Mouse (Mus musculus) MEL (cell line): ENCODE results near the gene Tex22. TPM values are rescaled to one million over a fixed set of nuclear protein-coding genes. Genes with fewer than 3 reads are reported as not detected.
A peak's percentile ranks its signal among the peaks of the same experiment; 100 is the strongest.

Experiments used
- DNase-seq: peaks from one replicate; pipeline ENCODE4 v3.0.0; 2011; ENCODE audit warnings: low read depth, low spot score
- H3K27ac ChIP-seq: 2 replicates; pipeline ENCODE4 v1.5.1; 2012; ENCODE audit warnings: low read depth, mild to moderate bottlenecking, control low read depth, low read length, moderate library complexity; ENCODE audit not compliant: control insufficient read depth
- H3K27me3 ChIP-seq, 2 experiments: fragments of 150-350 bp in 1 of 2; sonication (generic) in 1 of 2; 2 replicates each; pipeline ENCODE4 v1.6.1; 2012; ENCODE audit warnings: low read length in 2 of 2, mild to moderate bottlenecking in 2 of 2, improper control_type of control experiment in 1 of 2, moderate library complexity in 1 of 2; ENCODE audit not compliant: insufficient read depth in 2 of 2, control insufficient read depth in 1 of 2
- H3K36me3 ChIP-seq, 2 experiments: 2 replicates each; pipeline ENCODE4 v1.6.1; 2012 to 2014; ENCODE audit warnings: low read length in 2 of 2, improper control_type of control experiment in 1 of 2, inconsistent platforms in 1 of 2, mild to moderate bottlenecking in 1 of 2; ENCODE audit not compliant: insufficient read depth in 2 of 2, control insufficient read depth in 1 of 2
- H3K4me1 ChIP-seq, 2 experiments: fragments of 150-350 bp in 1 of 2; sonication (generic) in 1 of 2; 2 replicates each; pipeline ENCODE4 v1.6.1; 2012; ENCODE audit warnings: low read length in 2 of 2, improper control_type of control experiment in 1 of 2, mild to moderate bottlenecking in 1 of 2; ENCODE audit not compliant: insufficient read depth in 2 of 2, control insufficient read depth in 1 of 2
- H3K4me3 ChIP-seq, 2 experiments: fragments of 150-350 bp in 1 of 2; sonication (generic) in 1 of 2; 2 replicates each; pipeline ENCODE4 v1.5.1; 2012; ENCODE audit warnings: low read depth in 2 of 2, low read length in 2 of 2, mild to moderate bottlenecking in 2 of 2, moderate library complexity in 2 of 2, control low read depth in 1 of 2, improper control_type of control experiment in 1 of 2; ENCODE audit not compliant: control insufficient read depth in 1 of 2, insufficient read depth in 1 of 2
- H3K79me2 ChIP-seq: 2 replicates; pipeline ENCODE4 v1.6.1; 2012; ENCODE audit warnings: mild to moderate bottlenecking, low read length, moderate library complexity; ENCODE audit not compliant: control insufficient read depth, poor library complexity, insufficient read depth
- H3K9ac ChIP-seq: 2 replicates; pipeline ENCODE4 v1.6.1; 2012; ENCODE audit warnings: low read depth, mild to moderate bottlenecking, control low read depth, low read length, moderate library complexity; ENCODE audit not compliant: control insufficient read depth, poor library complexity, severe bottlenecking
- H3K9me3 ChIP-seq: fragments of 150-350 bp; sonication (generic); replicated peaks from 2 replicates; pipeline ENCODE4 v1.6.1; 2012; ENCODE audit warnings: mild to moderate bottlenecking, low read length, improper control_type of control experiment, moderate library complexity; ENCODE audit not compliant: insufficient read depth
- CHD1 ChIP-seq: IDR thresholded peaks from 2 replicates; pipeline ENCODE4 v1.6.1; 2012; ENCODE audit warnings: low read depth, mild to moderate bottlenecking, inconsistent platforms, low read length, improper control_type of control experiment
- CHD2 ChIP-seq: IDR thresholded peaks from 2 replicates; pipeline ENCODE4 v1.6.1; 2011; ENCODE audit warnings: low read length, improper control_type of control experiment
- CTCF ChIP-seq, 3 experiments: IDR thresholded peaks in 2 of 3; conservative IDR thresholded peaks in 1 of 3; 2 replicates each; pipeline ENCODE4 v1.5.1; 2011 to 2012; ENCODE audit warnings: low read length in 3 of 3, low read depth in 2 of 3, mild to moderate bottlenecking in 2 of 3, improper control_type of control experiment in 1 of 3, inconsistent platforms in 1 of 3, mixed read lengths in 1 of 3, moderate library complexity in 1 of 3; ENCODE audit not compliant: control insufficient read depth in 1 of 3, insufficient read depth in 1 of 3, poor library complexity in 1 of 3, severe bottlenecking in 1 of 3
- E2F4 ChIP-seq: IDR thresholded peaks from 2 replicates; pipeline ENCODE4 v1.6.1; 2011; ENCODE audit warnings: low read depth, low read length, improper control_type of control experiment, borderline replicate concordance
- ELF1 ChIP-seq: IDR thresholded peaks from 2 replicates; pipeline ENCODE4 v1.6.1; 2014; ENCODE audit warnings: low read depth, mild to moderate bottlenecking, inconsistent platforms, low read length, improper control_type of control experiment, moderate library complexity
- EP300 ChIP-seq, 2 experiments: IDR thresholded peaks; 2 replicates each; pipeline ENCODE4 v1.6.1; 2011; ENCODE audit warnings: improper control_type of control experiment in 2 of 2, low read length in 2 of 2, low read depth in 1 of 2, mild to moderate bottlenecking in 1 of 2
- ETS1 ChIP-seq: IDR thresholded peaks from 2 replicates; pipeline ENCODE4 v1.6.1; 2012; ENCODE audit warnings: low read depth, mild to moderate bottlenecking, inconsistent platforms, low read length, improper control_type of control experiment, moderate library complexity
- GABPA ChIP-seq: IDR thresholded peaks from 2 replicates; pipeline ENCODE4 v1.6.1; 2012; ENCODE audit warnings: low read depth, mild to moderate bottlenecking, inconsistent platforms, low read length, improper control_type of control experiment, moderate library complexity
- GATA1 ChIP-seq: IDR thresholded peaks from 2 replicates; pipeline ENCODE4 v1.6.1; 2011; ENCODE audit warnings: low read depth, low read length, improper control_type of control experiment
- HCFC1 ChIP-seq: IDR thresholded peaks from 2 replicates; pipeline ENCODE4 v1.6.1; 2012; ENCODE audit warnings: low read depth, mild to moderate bottlenecking, inconsistent platforms, low read length, improper control_type of control experiment, moderate library complexity
- JUND ChIP-seq: IDR thresholded peaks from 2 replicates; pipeline ENCODE4 v1.6.1; 2011; ENCODE audit warnings: low read depth, mild to moderate bottlenecking, improper control_type of control experiment, low read length
- KAT2A ChIP-seq: conservative IDR thresholded peaks from 2 replicates; pipeline ENCODE4 v1.6.1; 2012; ENCODE audit warnings: low read depth, low read length, improper control_type of control experiment, inconsistent platforms
- MAFK ChIP-seq: IDR thresholded peaks from 2 replicates; pipeline ENCODE4 v1.6.1; 2011; ENCODE audit warnings: low read depth, mild to moderate bottlenecking, low read length, improper control_type of control experiment, borderline replicate concordance
- MAZ ChIP-seq: IDR thresholded peaks from 2 replicates; pipeline ENCODE4 v1.6.1; 2012; ENCODE audit warnings: low read depth, mild to moderate bottlenecking, inconsistent platforms, low read length, improper control_type of control experiment
- MEF2A ChIP-seq: IDR thresholded peaks from 2 replicates; pipeline ENCODE4 v1.6.1; 2014; ENCODE audit warnings: low read depth, mild to moderate bottlenecking, inconsistent platforms, low read length, improper control_type of control experiment; ENCODE audit not compliant: poor library complexity, insufficient replicate concordance, severe bottlenecking; ENCODE audit errors: extremely low read depth
- MXI1 ChIP-seq: IDR thresholded peaks from 2 replicates; pipeline ENCODE4 v1.6.1; 2011; ENCODE audit warnings: mild to moderate bottlenecking, low read depth, low read length, improper control_type of control experiment
- MYC ChIP-seq: IDR thresholded peaks from 2 replicates; pipeline ENCODE4 v1.6.1; 2011; ENCODE audit warnings: low read depth, mild to moderate bottlenecking, low read length, improper control_type of control experiment, moderate library complexity
- NRF1 ChIP-seq: IDR thresholded peaks from 2 replicates; pipeline ENCODE4 v1.6.1; 2014; ENCODE audit warnings: low read depth, mild to moderate bottlenecking, inconsistent platforms, low read length, improper control_type of control experiment, moderate library complexity; ENCODE audit not compliant: poor library complexity, insufficient read depth, severe bottlenecking
- POLR2A ChIP-seq, 2 experiments: IDR thresholded peaks; 2 replicates each; pipeline ENCODE4 v1.6.1; 2011 to 2012; ENCODE audit warnings: low read length in 2 of 2, mild to moderate bottlenecking in 2 of 2, control low read depth in 1 of 2, improper control_type of control experiment in 1 of 2, low read depth in 1 of 2, moderate library complexity in 1 of 2; ENCODE audit not compliant: control insufficient read depth in 1 of 2, insufficient read depth in 1 of 2, poor library complexity in 1 of 2
- POLR2AphosphoS2 ChIP-seq: IDR thresholded peaks from 2 replicates; pipeline ENCODE4 v1.6.1; 2011; ENCODE audit warnings: low read length, improper control_type of control experiment
- RCOR1 ChIP-seq: IDR thresholded peaks from 2 replicates; pipeline ENCODE4 v1.6.1; 2012; ENCODE audit warnings: low read depth, mild to moderate bottlenecking, inconsistent platforms, low read length, improper control_type of control experiment
- SIN3A ChIP-seq: IDR thresholded peaks from 2 replicates; pipeline ENCODE4 v1.6.1; 2012; ENCODE audit warnings: low read length, improper control_type of control experiment, inconsistent platforms
- TAL1 ChIP-seq: IDR thresholded peaks from 2 replicates; pipeline ENCODE4 v1.6.1; 2012; ENCODE audit warnings: mild to moderate bottlenecking, inconsistent platforms, low read length, moderate library complexity, mixed read lengths
- TBP ChIP-seq: IDR thresholded peaks from 2 replicates; pipeline ENCODE4 v1.8.0; 2011; ENCODE audit warnings: low read depth, low read length, improper control_type of control experiment
- TCF12 ChIP-seq: IDR thresholded peaks from 2 replicates; pipeline ENCODE4 v1.6.1; 2014; ENCODE audit warnings: low read depth, mild to moderate bottlenecking, inconsistent platforms, low read length, improper control_type of control experiment, moderate library complexity
- UBTF ChIP-seq: IDR thresholded peaks from 2 replicates; pipeline ENCODE4 v1.6.1; 2012; ENCODE audit warnings: low read depth, mild to moderate bottlenecking, inconsistent platforms, low read length, improper control_type of control experiment, moderate library complexity, borderline replicate concordance; ENCODE audit not compliant: insufficient read depth
- USF1 ChIP-seq: IDR thresholded peaks from 2 replicates; pipeline ENCODE4 v1.6.1; 2014; ENCODE audit warnings: low read depth, mild to moderate bottlenecking, inconsistent platforms, low read length, improper control_type of control experiment, moderate library complexity
- ZKSCAN1 ChIP-seq: IDR thresholded peaks from 2 replicates; pipeline ENCODE4 v1.6.1; 2012; ENCODE audit warnings: low read depth, mild to moderate bottlenecking, inconsistent platforms, low read length, improper control_type of control experiment, moderate library complexity
- ZMIZ1 ChIP-seq: IDR thresholded peaks from 2 replicates; pipeline ENCODE4 v1.6.1; 2012; ENCODE audit warnings: low read depth, mild to moderate bottlenecking, inconsistent platforms, low read length, improper control_type of control experiment, moderate library complexity
- ZNF384 ChIP-seq: IDR thresholded peaks from 2 replicates; pipeline ENCODE4 v1.6.1; 2012; ENCODE audit warnings: low read depth, mild to moderate bottlenecking, inconsistent platforms, low read length, improper control_type of control experiment
- polyA plus RNA-seq, 2 experiments: library from polyadenylated mRNA; stranded (reverse) in 1 of 2; unstranded in 1 of 2; fragments of >175 nt in 1 of 2; fragments of >200 nt in 1 of 2; gene quantifications; 2 replicates each; pipeline versions ENCODE4 v1.2.1 to v1.2.4; 2012; ENCODE audit warnings: low replicate concordance in 2 of 2, low read depth in 1 of 2; ENCODE audit not compliant: insufficient read length in 2 of 2, insufficient read depth in 1 of 2, missing spikeins in 1 of 2
- total RNA-seq: library from RNA; depleted of rRNA; stranded (reverse); fragments of 300-350 nt; gene quantifications from 2 replicates; pipeline ENCODE4 v1.2.3, GENCODE M21; 2012

Gene Tex22
- total and polyA plus RNA-seq, 3 experiments, result 0.43 to 0.65 TPM; not detected in 1

DNA sequence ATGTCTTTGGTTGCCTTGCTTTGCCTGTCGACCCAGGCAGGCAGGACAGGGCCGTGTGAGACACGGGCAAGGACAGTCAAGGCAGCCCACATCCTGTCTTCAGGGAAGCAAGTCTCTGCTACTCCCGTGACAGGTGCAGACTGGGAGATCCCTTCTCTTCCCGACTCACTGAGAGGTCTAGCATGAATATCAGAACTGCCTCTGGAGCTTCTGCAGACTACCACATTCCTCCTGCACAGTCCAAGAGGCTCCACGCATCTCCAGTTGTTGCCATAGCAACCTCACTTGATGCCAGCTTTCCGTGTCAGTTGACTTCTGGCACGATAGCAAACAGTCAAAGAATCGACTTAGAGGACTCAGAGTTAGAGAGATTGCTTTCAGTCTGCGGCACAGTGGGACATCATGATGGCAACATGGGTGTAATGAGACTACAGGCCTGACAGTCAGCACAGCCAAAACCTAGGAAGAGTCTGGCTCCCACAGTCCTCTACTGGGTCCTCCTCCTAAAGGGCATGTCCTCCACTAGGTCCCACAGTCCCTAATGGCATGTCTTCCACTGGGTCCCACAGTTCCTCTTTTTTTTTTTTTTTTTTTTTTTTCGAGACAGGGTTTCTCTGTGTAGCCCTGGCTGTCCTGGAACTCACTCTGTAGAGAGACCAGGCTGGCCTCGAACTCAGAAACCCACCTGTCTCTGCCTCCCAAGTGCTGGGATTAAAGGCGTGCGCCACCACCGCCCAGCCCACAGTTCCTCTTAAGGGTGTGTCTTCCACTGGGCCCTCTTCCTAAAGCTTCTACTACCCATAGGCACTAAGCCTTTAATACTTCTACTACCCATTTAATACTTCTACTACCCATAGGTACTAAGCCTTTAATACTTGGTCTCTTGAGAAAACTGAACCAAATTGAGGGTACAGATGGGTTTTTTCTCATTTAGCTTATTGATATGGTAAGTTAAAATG is 32.5 kb upstream of the Tex22 start (continued):
- TF ChIP-seq CHD1 (0 out of 2 replicates have a peak, but pooled peaks have one; percentile 48), ZKSCAN1 (no peak), MYC (0 out of 2 replicates have a peak, but pooled peaks have one; percentile 28), HCFC1 (no peak), TCF12 (no peak), TAL1 (no peak), USF1 (no peak), CTCF (IDR thresholded peaks at IDR 0.05 in 2 of 3, conservative IDR thresholded peaks at IDR 0.05 in 1 of 3; ENCODE audit: control insufficient read depth in 1 of 3, insufficient read depth in 1 of 3, low read depth in 2 of 3, low read length in 3 of 3, poor library complexity in 1 of 3, severe bottlenecking in 1 of 3) (no peak), POLR2A (IDR thresholded peaks at IDR 0.05; ENCODE audit: control insufficient read depth in 1 of 2, insufficient read depth in 1 of 2, low read depth in 1 of 2, low read length in 2 of 2, poor library complexity in 1 of 2) (no peak), UBTF (no peak), ZMIZ1 (no peak), CHD2 (no peak), ETS1 (no peak), KAT2A (no peak), POLR2AphosphoS2 (no peak), ELF1 (no peak)

GRCm38 (mm10) chr12:113042543-113042942 is 31.8 kb upstream of the Tex22 start:
- Histone ChIP-seq H3K9me3 (no peaks in the 10 kb centered on the region), H3K27ac (peak overlapping the region; percentile 73), H3K4me1 (peaks cover 32 to 42% of the 10 kb centered on the region in 2 experiments), H3K4me3 (no peak overlapping the region), H3K79me2 (no peaks in the 10 kb centered on the region), H3K27me3 (no peaks in the 10 kb centered on the region), H3K9ac (no peak overlapping the region), H3K36me3 (peaks cover 0 to 35% of the 10 kb centered on the region in 2 experiments; a peak in 2 of 4 replicates)
- peak; percentile 97 for DNase-seq
- TF ChIP-seq MAZ (peak; percentile 91), GATA1 (peak; percentile 98), MEF2A (peak; percentile 65; the same call in 1 of the 2 replicates), TAL1 (peak; percentile 95), POLR2A (IDR thresholded peaks at IDR 0.05; ENCODE audit: control insufficient read depth in 1 of 2, insufficient read depth in 1 of 2, low read depth in 1 of 2, low read length in 2 of 2, poor library complexity in 1 of 2) (0 out of 4 replicates have a peak, but pooled peaks of 1 of the 2 experiments have one; percentile 15), GABPA (no peak), ZMIZ1 (peak; percentile 72; the same call in 1 of the 2 replicates), MAFK (peak; percentile 88; the same call in 1 of the 2 replicates), EP300 (IDR thresholded peaks at IDR 0.05; ENCODE audit: low read depth in 1 of 2, low read length in 2 of 2) (peak; percentile 99), ETS1 (peak; percentile 98), USF1 (no peak), ZKSCAN1 (0 out of 2 replicates have a peak, but pooled peaks have one; percentile 56), MXI1 (0 out of 2 replicates have a peak, but pooled peaks have one; percentile 48), RCOR1 (peak; percentile 98), HCFC1 (peak; percentile 67), NRF1 (no peak), TCF12 (peak; percentile 98), E2F4 (no peak), TBP (peak; percentile 67; the same call in 1 of the 2 replicates), SIN3A (peak; percentile 91), JUND (0 out of 2 replicates have a peak, but pooled peaks have one; percentile 79), CHD1 (0 out of 2 replicates have a peak, but pooled peaks have one; percentile 5), ELF1 (no peak), ZNF384 (peak; percentile 97), MYC (peak; percentile 61; the same call in 1 of the 2 replicates)
